Mouse (Mus musculus) liver, embryonic 11.5 days (tissue): ENCODE results near the gene Atp2b2. TPM values are rescaled to one million over a fixed set of nuclear protein-coding genes. Genes with fewer than 3 reads are reported as not detected.
A peak's percentile ranks its signal among the peaks of the same experiment; 100 is the strongest.

Source experiments
- ATAC-seq: fragments of 200-750 bp; cut with Nextera tagmentation; replicated peaks from 2 replicates; pipeline ENCODE4 v1.8.0; 2017; ENCODE audit warnings: moderate number of reproducible peaks, mild to moderate bottlenecking, moderate TSS enrichment, moderate library complexity; ENCODE audit not compliant: low FRiP score
- DNase-seq: peaks from one replicate; pipeline ENCODE4 v3.0.0-alpha.2; 2017; ENCODE audit warnings: low spot score
- H3K27ac ChIP-seq: fragments of 300-500 bp; sonication (generic); 2 replicates; pipeline ENCODE4 v1.5.1; 2014; ENCODE audit warnings: mild to moderate bottlenecking, low read depth, low read length, control low read depth
- H3K27me3 ChIP-seq: fragments of 300-500 bp; sonication (generic); replicated peaks from 2 replicates; pipeline ENCODE4 v1.6.1; 2014; ENCODE audit warnings: low read length, mixed read lengths; ENCODE audit not compliant: control insufficient read depth, insufficient read depth
- H3K36me3 ChIP-seq: fragments of 300-500 bp; sonication (generic); 2 replicates; pipeline ENCODE4 v1.6.1; 2014; ENCODE audit warnings: mild to moderate bottlenecking, low read length, moderate library complexity, mixed read lengths; ENCODE audit not compliant: control insufficient read depth, insufficient read depth
- H3K4me1 ChIP-seq: fragments of 300-500 bp; sonication (generic); replicated peaks from 2 replicates; pipeline ENCODE4 v1.6.1; 2014; ENCODE audit warnings: low read length, mixed read lengths; ENCODE audit not compliant: control insufficient read depth, insufficient read depth
- H3K4me2 ChIP-seq: fragments of 300-500 bp; sonication (generic); 2 replicates; pipeline ENCODE4 v1.6.1; 2014; ENCODE audit warnings: mild to moderate bottlenecking, control low read depth, moderate library complexity
- H3K4me3 ChIP-seq: fragments of 300-500 bp; sonication (generic); 2 replicates; pipeline ENCODE4 v1.5.1; 2014; ENCODE audit warnings: low read depth, low read length, control low read depth
- H3K9ac ChIP-seq: fragments of 300-500 bp; sonication (generic); 2 replicates; pipeline ENCODE4 v1.6.1; 2014; ENCODE audit warnings: low read depth, low read length, control low read depth
- H3K9me3 ChIP-seq: fragments of 300-500 bp; sonication (generic); 2 replicates; pipeline ENCODE4 v1.6.1; 2016; ENCODE audit warnings: low read length, inconsistent platforms, mixed read lengths; ENCODE audit not compliant: control insufficient read depth
- WGBS: fragments of 180-500 bp; shearing (Covaris S2); extraction: QIAGEN DNeasy Blood & Tissue Kit; methylation state at CpG from one replicate; pipeline ENCODE4 v1.1.7; 2014; 5-methylcytosine and 5-hydroxymethylcytosine counted together
- polyA plus RNA-seq: library from polyadenylated mRNA; unstranded; fragments of >200 nt; fragmentation: Nextera tagmentation; extraction: Ambion mirVana; gene quantifications from 2 replicates; pipeline ENCODE4 v1.2.1, GENCODE M21; 2014

The Atp2b2 gene
- polyA plus RNA-seq, 1 experiment from 2014 or later: 0.62 TPM

DNA sequence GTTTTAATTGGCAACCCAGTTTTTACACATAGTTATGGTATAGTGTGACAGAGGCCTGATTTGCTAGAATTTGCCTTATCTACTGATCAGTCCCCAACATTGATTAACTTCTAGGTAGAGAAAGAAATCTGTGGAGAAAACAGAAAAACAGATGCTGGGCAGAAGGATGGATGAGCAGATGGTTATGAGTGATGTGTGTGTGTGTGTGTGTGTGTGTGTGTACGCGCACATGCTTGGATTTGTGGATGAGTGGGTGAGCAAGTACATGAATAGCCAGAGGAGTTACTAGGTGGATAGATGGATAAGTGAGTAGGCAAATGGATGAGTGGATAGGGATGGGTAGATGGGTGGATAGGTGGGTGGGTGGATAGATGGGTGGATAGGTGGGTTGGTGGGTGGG, 20.7 kb upstream of the Atp2b2 start:
- ATAC-seq (no peak), DNase-seq (no peak)
- H3K4me3 ChIP-seq: no peak overlapping the region
- no peaks in the 10 kb centered on the region for H3K36me3 ChIP-seq
- 0 out of 2 replicates have a peak, but pooled peaks cover 2% of the 10 kb centered on the region for H3K27me3 ChIP-seq
- H3K4me2 ChIP-seq: no peak overlapping the region
- H3K27ac ChIP-seq: no peak overlapping the region
- no peak overlapping the region for H3K9ac ChIP-seq
- no peaks in the 10 kb centered on the region for H3K4me1 ChIP-seq
- H3K9me3 ChIP-seq: no peaks in the 10 kb centered on the region
- 94% methylated on average over 2 of the region's 2 CpGs for WGBS

DNA sequence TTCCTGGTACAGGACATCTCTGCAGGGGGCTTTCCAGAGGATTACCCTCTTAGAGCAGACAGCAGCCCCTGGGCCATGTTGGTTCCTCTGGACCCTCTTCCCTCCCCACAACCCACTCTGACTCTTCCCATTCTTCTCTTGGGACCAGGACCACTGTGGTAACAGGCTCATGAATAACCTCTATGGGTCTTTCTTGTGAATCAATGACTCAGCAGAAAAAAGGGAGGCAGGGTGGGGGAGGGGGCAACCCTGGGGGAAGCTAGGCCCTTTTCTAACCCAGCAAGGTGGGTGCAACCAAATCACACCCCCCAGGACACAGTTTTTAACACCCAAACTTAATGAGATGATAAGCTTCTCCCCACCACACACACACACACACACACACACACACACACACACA, 20.3 kb upstream of the Atp2b2 start:
- no peak for DNase-seq
- ATAC-seq: no peak
- H3K4me3 ChIP-seq: no peak overlapping the region
- no peaks in the 10 kb centered on the region for H3K36me3 ChIP-seq
- 0 out of 2 replicates have a peak, but pooled peaks cover 2% of the 10 kb centered on the region for H3K27me3 ChIP-seq
- no peaks in the 10 kb centered on the region for H3K4me1 ChIP-seq
- no peaks in the 10 kb centered on the region for H3K9me3 ChIP-seq
- no peak overlapping the region for H3K27ac ChIP-seq
- no peak overlapping the region for H3K9ac ChIP-seq
- no peak overlapping the region for H3K4me2 ChIP-seq

DNA sequence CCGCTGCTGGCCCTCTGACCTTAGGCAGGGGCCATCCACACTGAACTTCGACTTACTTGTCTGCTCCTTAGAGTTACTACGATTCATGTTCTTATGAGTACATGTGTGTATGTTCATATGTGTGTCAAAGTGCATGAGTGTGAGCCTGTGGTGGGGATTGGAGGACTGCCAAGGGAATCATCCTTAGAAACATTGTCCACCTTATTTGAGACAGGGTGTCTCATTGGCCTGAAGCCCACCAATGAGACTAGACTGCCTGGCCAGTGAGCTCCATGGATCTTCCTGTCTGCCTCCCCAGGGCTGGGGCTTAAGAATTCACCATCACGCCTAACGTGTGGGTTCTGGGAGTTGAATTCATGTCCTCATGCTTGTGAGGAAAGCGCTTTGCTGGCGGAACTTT, 16.8 kb upstream of the Atp2b2 start:
- WGBS: 79% methylated on average over 7 of the region's 7 CpGs
- DNase-seq (no peak), ATAC-seq (no peak)
- Histone ChIP-seq H3K36me3 (no peaks in the 10 kb centered on the region), H3K4me2 (no peak overlapping the region), H3K4me3 (no peak overlapping the region), H3K27ac (no peak overlapping the region), H3K9ac (no peak overlapping the region), H3K9me3 (no peaks in the 10 kb centered on the region), H3K27me3 (0 out of 2 replicates have a peak, but pooled peaks cover 2% of the 10 kb centered on the region), H3K4me1 (no peaks in the 10 kb centered on the region)

DNA sequence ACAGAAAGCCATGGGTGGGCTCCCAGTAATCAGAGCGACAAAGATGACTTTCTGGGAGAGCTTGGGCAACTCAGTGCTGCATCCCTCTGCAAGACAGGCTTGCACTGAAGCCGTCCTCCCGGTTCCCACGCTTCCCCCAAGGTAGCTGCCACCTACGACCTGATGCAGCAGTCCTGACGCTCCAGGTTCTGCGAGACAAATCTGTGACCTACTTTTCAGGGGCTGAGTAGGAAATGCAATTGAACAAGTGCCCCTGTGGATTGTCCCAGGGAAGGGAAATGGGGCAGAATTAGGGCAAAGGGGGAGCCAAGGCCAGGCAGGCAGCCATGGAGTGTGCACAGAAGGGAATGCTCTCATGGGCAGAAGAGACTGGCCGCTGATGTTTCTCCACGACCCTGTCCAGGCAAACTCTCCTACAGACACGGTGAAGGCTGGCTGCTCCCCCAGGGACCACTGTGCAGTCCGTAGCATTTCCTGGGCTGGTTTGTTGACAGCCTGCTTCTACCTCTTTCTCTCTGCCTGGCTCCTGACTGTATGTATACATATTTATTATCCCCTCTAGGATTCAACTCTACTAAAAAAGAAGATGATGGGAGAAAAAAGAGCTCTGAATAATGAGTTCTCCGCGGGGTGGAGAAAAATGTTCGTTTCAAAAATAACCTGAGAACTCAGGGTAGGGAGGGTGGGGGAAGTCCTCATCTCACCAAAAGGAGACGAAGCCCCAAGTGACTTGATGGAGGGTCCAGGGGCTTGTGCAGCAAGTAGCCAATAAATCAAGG, 15.8 kb upstream of the Atp2b2 start:
- no peaks in the 10 kb centered on the region for H3K4me1 ChIP-seq
- no peak overlapping the region for H3K4me3 ChIP-seq
- no peak for ATAC-seq
- H3K36me3 ChIP-seq: no peaks in the 10 kb centered on the region
- H3K9me3 ChIP-seq: no peaks in the 10 kb centered on the region
- H3K9ac ChIP-seq: no peak overlapping the region
- no peak overlapping the region for H3K27ac ChIP-seq
- WGBS: 54% methylated on average over 15 of the region's 15 CpGs
- 0 out of 2 replicates have a peak, but pooled peaks cover 2% of the 10 kb centered on the region for H3K27me3 ChIP-seq
- DNase-seq: no peak
- no peak overlapping the region for H3K4me2 ChIP-seq

DNA sequence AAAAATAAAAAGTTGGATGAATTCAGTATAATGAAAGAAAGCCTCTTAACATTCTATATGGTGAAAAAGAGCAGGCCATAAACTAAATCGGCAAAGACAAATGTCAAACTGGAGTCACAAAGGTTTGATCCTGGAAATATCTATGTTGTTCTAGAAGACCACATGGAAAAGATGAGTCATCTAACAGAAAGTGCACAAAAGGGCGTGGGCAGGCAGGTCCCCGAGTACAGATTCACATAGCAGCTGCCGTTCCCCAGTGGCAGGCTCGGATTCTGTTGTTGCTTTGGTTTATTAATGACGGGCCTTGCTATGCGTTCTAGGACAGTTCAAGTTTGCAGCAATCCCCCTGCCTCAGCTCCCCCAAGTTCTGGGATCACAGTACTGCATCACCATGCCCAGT, 12.9 kb upstream of the Atp2b2 start:
- Histone ChIP-seq H3K4me3 (no peak overlapping the region), H3K4me2 (no peak overlapping the region), H3K4me1 (no peaks in the 10 kb centered on the region), H3K27ac (no peak overlapping the region), H3K9ac (no peak overlapping the region), H3K36me3 (no peaks in the 10 kb centered on the region), H3K27me3 (0 out of 2 replicates have a peak, but pooled peaks cover 2% of the 10 kb centered on the region), H3K9me3 (no peaks in the 10 kb centered on the region)
- 82% methylated on average over 7 of the region's 7 CpGs for WGBS
- no peak for DNase-seq
- no peak for ATAC-seq

DNA sequence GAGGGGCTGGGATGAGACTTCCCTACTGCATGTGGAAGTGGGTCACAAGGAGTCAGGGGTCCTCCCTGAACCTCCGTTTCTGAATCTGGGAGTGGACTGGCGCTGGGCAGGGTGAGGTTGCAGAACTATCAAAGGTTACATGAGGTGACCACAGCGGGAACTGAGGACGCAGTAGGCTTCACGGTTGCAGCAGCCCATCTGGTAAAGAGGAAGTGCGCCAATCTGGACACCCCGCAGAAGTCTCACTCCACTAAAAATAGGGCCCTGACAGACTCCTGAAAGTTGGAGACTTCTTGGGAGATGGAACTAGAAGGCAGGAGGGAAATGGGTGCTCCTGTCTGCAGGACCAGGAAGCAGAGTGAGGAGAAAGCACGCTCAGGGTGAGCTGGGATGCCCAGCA, 2.5 kb upstream of the Atp2b2 start:
- Histone ChIP-seq H3K4me1 (no peaks in the 10 kb centered on the region), H3K4me2 (no peak overlapping the region), H3K27ac (no peak overlapping the region), H3K4me3 (no peak overlapping the region), H3K9me3 (no peaks in the 10 kb centered on the region), H3K9ac (no peak overlapping the region), H3K27me3 (peaks cover 47% of the 10 kb centered on the region), H3K36me3 (no peaks in the 10 kb centered on the region)
- ATAC-seq (no peak), DNase-seq (no peak)
- 62% methylated on average over 8 of the region's 8 CpGs for WGBS

DNA sequence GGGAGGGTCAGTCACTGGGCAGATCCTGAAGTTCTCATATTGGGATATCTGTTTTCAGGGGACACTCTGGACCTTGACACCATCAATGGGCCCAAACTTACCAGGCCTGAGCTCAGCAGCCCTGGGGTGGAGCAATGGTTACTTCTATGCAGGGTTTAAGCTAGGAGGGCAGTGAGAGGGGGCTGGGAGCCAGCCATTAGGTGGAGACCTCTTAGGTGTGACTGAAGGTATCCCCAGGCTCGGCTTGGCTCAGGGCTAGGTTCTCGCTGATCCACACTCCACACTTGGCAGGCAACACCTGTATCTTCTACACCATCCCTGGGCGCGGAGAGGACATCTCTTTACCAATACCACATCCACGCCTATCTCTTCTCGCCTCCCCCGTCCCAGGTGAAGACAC, 423 bp upstream of the Atp2b2 start:
- H3K27ac ChIP-seq: no peak overlapping the region
- H3K9me3 ChIP-seq: no peaks in the 10 kb centered on the region
- H3K4me1 ChIP-seq: no peaks in the 10 kb centered on the region
- H3K27me3 ChIP-seq: peaks cover 51% of the 10 kb centered on the region
- ATAC-seq (no peak), DNase-seq (no peak)
- H3K4me2 ChIP-seq: no peak overlapping the region
- H3K4me3 ChIP-seq: no peak overlapping the region
- H3K9ac ChIP-seq: no peak overlapping the region
- no peaks in the 10 kb centered on the region for H3K36me3 ChIP-seq
- 74% methylated on average over 7 of the region's 7 CpGs for WGBS

DNA sequence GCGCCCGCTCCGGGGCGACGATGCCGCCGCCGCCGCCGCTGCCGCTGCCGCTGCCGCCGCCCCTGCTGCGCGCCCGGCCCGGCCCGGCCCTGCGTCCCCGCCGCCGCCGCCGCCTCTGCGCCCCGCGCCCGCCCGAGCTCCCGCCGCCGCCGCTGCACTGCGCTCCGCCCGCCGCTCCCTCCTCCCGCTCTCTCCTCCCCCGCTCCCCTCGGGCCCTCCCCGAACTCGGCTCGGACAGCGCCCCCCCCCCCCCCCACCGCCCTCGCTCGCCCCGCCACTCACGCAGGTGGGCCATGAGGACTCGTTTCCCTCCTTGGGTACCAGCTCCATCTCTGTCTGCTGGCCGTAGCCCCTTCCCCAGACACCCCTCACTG, 515 bp downstream of the Atp2b2 start:
- ATAC-seq (no peak), DNase-seq (no peak)
- Histone ChIP-seq H3K9ac (no peak overlapping the region), H3K27me3 (peaks cover 51% of the 10 kb centered on the region), H3K4me2 (peak overlapping the region; percentile 60), H3K9me3 (no peaks in the 10 kb centered on the region), H3K36me3 (no peaks in the 10 kb centered on the region), H3K4me3 (peak overlapping the region; percentile 34), H3K27ac (no peak overlapping the region), H3K4me1 (no peaks in the 10 kb centered on the region)
- WGBS: 3% methylated on average over 15 of the region's 52 CpGs
